Comparison of ENCODE assay signal across 1 mouse cellular context in the genomic region with DNA sequence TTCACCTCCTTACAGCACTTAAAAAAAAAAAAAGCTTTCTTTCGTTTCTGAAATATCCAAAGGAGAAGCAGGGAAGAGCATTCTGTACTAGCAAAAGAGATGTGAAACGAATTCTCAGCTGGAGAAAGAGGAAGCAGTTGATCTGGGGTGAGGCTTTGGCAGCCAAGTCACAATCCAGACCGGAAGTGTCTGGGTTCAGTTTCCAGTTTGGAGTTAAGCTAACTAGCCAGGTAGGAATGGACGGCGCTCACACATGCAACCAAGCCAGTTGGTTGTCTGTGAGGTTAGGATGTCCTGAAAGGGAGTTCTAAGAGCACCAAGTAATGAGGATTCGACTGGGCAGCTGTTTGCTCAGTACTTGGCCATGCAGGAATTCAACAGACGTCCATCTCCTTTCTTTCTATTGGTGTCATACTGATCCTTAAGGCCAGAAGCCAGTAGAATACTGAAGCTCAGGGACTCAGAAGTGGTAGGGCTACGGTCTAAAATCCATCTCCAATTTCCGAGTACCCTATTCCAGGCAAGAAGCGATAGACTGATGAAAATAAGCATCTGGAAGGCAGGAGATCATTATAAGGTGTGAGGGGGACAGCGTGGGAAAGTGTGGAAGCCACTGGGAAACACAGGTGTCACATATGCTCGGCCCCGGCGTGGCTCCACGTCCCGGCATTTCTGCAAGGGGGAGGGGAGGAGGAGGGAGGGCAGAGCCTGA.
TF ChIP-seq lines count a peak whose summit lies in the region.

No protein-coding gene starts in this region.

TF ChIP-seq in ES-E14, 5 proteins besides CTCF, POLR2A, EP300 and RAD21:
- TF ChIP-seq CHD2 (IDR thresholded peaks at IDR 0.05; ENCODE audit: low read depth, low read length) = no peak
- TF ChIP-seq ZC3H11A (IDR thresholded peaks at IDR 0.05; ENCODE audit: borderline replicate concordance, low read depth, low read length) = no peak
- TF ChIP-seq HCFC1 (IDR thresholded peaks at IDR 0.05; ENCODE audit: borderline replicate concordance, insufficient read depth, low read length) = no peak
- TF ChIP-seq MAFK (IDR thresholded peaks at IDR 0.05; ENCODE audit: insufficient read depth, low read depth, low read length) = no peak
- TF ChIP-seq ZNF384 (IDR thresholded peaks at IDR 0.05; ENCODE audit: low read depth, low read length) = no peak
TF ChIP-seq in ES-E14: peak in this region for 0.
